Mouse (Mus musculus) ES-E14 (cell line): ENCODE results near the gene Acaca. TPM values are rescaled to one million over a fixed set of nuclear protein-coding genes. Genes with fewer than 3 reads are reported as not detected.
A peak's percentile ranks its signal among the peaks of the same experiment; 100 is the strongest.

Experiments
- DNase-seq: peaks from one replicate; pipeline ENCODE4 v3.0.0-alpha.2; 2013; ENCODE audit warnings: low read depth, low spot score
- H3K27ac ChIP-seq: 2 replicates; pipeline ENCODE4 v1.5.1; 2012; ENCODE audit warnings: low read depth, mild to moderate bottlenecking, low read length, moderate library complexity, mixed read lengths; ENCODE audit not compliant: poor library complexity, insufficient read depth, severe bottlenecking
- H3K36me3 ChIP-seq: 2 replicates; pipeline ENCODE4 v1.6.1; 2012; ENCODE audit warnings: mild to moderate bottlenecking, low read length, moderate library complexity, mixed read lengths; ENCODE audit not compliant: control insufficient read depth, poor library complexity, insufficient read depth, severe bottlenecking
- H3K4me1 ChIP-seq, 2 experiments: fragments of 150-350 bp in 1 of 2; sonication (generic) in 1 of 2; 2 replicates each; pipeline ENCODE4 v1.6.1; 2012; ENCODE audit warnings: low read length in 2 of 2, mild to moderate bottlenecking in 1 of 2, mixed read lengths in 1 of 2; ENCODE audit not compliant: control insufficient read depth in 2 of 2, insufficient read depth in 2 of 2, poor library complexity in 1 of 2
- H3K4me3 ChIP-seq, 2 experiments: fragments of 150-350 bp in 1 of 2; sonication (generic) in 1 of 2; 2 replicates each; pipeline ENCODE4 v1.5.1; 2012; ENCODE audit warnings: low read length in 2 of 2, low read depth in 1 of 2, mild to moderate bottlenecking in 1 of 2, mixed read lengths in 1 of 2; ENCODE audit not compliant: insufficient read depth in 1 of 2, poor library complexity in 1 of 2, severe bottlenecking in 1 of 2
- H3K9ac ChIP-seq: 2 replicates; pipeline ENCODE4 v1.6.1; 2012; ENCODE audit warnings: low read depth, mild to moderate bottlenecking, low read length, mixed read lengths; ENCODE audit not compliant: poor library complexity, insufficient read depth, severe bottlenecking
- H3K9me3 ChIP-seq: fragments of 150-350 bp; sonication (generic); 2 replicates; pipeline ENCODE4 v1.6.1; 2012; ENCODE audit warnings: low read depth, mild to moderate bottlenecking, low read length; ENCODE audit not compliant: control insufficient read depth, insufficient read depth
- CHD2 ChIP-seq: IDR thresholded peaks from 2 replicates; pipeline ENCODE4 v1.6.1; 2014; ENCODE audit warnings: mild to moderate bottlenecking, low read depth, low read length, inconsistent platforms
- HCFC1 ChIP-seq: IDR thresholded peaks from 2 replicates; pipeline ENCODE4 v1.6.1; 2012; ENCODE audit warnings: low read length, inconsistent platforms, borderline replicate concordance; ENCODE audit not compliant: insufficient read depth
- MAFK ChIP-seq: IDR thresholded peaks from 2 replicates; pipeline ENCODE4 v1.6.1; 2014; ENCODE audit warnings: mild to moderate bottlenecking, low read depth, low read length, inconsistent platforms; ENCODE audit not compliant: insufficient read depth
- ZC3H11A ChIP-seq: IDR thresholded peaks from 2 replicates; pipeline ENCODE4 v1.6.1; 2012; ENCODE audit warnings: low read depth, mild to moderate bottlenecking, inconsistent platforms, low read length, borderline replicate concordance
- ZNF384 ChIP-seq: IDR thresholded peaks from 2 replicates; pipeline ENCODE4 v1.6.1; 2012; ENCODE audit warnings: low read depth, low read length, inconsistent platforms
- in situ Hi-C, 2 experiments: fragments of 600-800 bp; cut with MboI; formaldehyde crosslinking; loops; one replicate each; pipeline ENCODE4 v1.15.1; 2025; ENCODE audit warnings: low sequenced_read_pairs in 2 of 2, inconsistent platforms in 1 of 2; ENCODE audit not compliant: unreplicated experiment in 2 of 2
- total RNA-seq: library from RNA; depleted of rRNA; stranded (reverse); fragments of 300-350 nt; gene quantifications from 2 replicates; pipeline ENCODE4 v1.2.3, GENCODE M21; 2012

The Acaca gene
- total RNA-seq, 1 experiment, result 68.0 TPM

DNA sequence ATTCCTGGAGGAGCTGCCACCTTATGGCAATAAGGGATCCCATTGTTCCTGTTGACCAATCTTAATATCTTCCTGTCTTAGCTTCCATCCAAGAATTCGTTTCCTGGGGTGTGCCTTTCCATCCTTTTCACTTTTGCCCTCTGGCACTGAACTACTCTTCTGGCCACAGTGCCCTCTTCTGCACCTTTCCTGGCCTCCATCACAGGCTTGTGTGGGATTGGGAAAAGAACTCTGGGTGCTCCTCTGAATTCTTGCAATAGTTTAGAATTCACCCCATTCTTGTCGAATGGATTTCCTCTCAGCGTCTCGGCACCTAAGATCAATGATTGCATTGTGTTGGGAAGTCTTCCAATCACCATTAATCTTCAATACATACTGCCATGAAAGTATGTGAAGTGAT lies 49.1 kb downstream of the Acaca start:
- no peaks in the 10 kb centered on the region for H3K9me3 ChIP-seq
- no peak for DNase-seq
- H3K4me3 ChIP-seq, result peak overlapping the region in 1 of 2 experiments; percentile 65; a peak in 2 of 4 replicates
- no peak overlapping the region for H3K27ac ChIP-seq
- no peaks in the 10 kb centered on the region for H3K36me3 ChIP-seq
- in situ Hi-C loops, result no loop called here
- TF ChIP-seq MAFK (no peak), CHD2 (no peak), HCFC1 (no peak), ZNF384 (no peak)
- no peak overlapping the region for H3K9ac ChIP-seq
- H3K4me1 ChIP-seq, result 0 out of 4 replicates have a peak, but pooled peaks cover 0 to 2% of the 10 kb centered on the region in 2 experiments

DNA sequence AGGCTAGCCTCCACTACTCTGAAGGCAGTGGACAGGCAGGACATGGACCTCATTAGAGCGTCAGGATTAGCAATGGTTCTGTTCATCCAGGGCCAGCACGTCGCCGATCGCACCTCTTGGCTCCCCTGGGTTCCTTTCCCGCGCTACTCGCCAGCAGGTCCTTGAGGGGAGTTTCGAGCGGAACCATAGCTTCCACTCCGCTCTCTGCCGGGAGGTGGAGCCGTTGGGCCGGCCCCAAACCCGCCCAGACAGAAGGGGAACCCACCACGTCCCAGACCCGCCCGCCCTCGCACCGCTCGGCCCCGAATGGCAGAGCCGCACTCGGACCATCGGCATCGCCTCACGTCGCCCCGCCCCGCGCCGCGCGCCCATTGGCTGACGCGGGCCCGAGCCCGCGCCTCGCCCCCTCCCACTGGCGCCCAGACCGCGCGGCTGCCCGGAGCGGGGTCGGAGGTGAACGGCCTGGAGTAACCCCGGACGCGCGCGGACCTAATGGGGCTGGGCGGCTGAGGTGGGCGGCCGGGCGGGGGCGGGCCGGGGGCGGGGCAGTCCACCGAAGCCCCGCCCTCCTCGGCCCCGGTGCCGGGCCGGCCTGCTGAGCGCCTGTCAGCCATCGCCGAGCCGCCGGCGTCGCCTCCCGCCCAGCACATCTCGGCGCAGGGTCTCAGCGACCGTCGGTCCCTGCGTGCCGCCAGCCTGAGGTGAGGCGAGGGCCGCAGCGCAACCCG lies 49.9 kb downstream of the Acaca start:
- Histone ChIP-seq H3K4me3 (peak overlapping the region; percentile 94 to 99), H3K9ac (peak overlapping the region; percentile 81), H3K36me3 (no peaks in the 10 kb centered on the region), H3K4me1 (0 out of 4 replicates have a peak, but pooled peaks cover 0 to 2% of the 10 kb centered on the region in 2 experiments), H3K9me3 (no peaks in the 10 kb centered on the region), H3K27ac (peak overlapping the region; percentile 20; the same call in 1 of the 2 replicates)
- no peak for TF ChIP-seq CHD2
- in situ Hi-C loops, result no loop called here
- DNase-seq, result peak; percentile 92

DNA sequence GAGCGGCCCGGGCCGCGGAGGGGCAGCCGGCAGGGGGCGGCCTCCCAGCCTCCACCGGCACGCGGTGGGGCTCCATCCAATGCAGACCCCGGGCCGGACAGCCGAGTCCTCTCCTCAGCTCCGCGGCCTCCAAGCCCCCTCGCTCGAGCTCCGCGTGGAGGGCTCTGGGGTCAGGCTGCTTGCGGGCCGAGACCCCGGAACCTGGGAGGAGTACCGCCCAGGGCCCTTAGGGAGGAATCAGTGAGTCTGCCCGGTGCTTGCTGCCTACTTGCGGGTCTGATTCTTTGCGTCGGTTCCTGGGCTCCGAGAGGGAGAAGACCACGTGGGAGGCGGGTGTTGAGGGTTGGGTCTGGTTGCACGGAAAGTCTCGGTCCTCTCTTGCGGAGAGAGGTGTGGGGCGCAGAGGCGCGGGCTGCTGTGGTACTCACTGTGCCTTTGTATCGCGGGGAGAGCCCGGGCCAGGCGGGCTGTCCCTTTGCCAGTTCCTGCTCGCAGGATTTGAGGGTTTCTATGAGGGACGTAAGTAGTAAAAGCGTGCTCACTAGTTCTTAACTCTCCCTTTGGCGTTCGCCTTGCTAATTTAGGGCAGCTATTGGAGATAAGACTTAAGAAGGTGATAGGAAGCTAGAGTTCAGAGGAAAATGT lies 50.6 kb downstream of the Acaca start:
- Histone ChIP-seq H3K4me1 (0 out of 4 replicates have a peak, but pooled peaks cover 0 to 2% of the 10 kb centered on the region in 2 experiments), H3K27ac (peak overlapping the region; percentile 20; the same call in 1 of the 2 replicates), H3K9ac (peak overlapping the region; percentile 81), H3K36me3 (no peaks in the 10 kb centered on the region), H3K9me3 (no peaks in the 10 kb centered on the region), H3K4me3 (peak overlapping the region; percentile 94 to 99)
- in situ Hi-C loops, result no loop called here
- peak; percentile 68 for DNase-seq
- TF ChIP-seq ZNF384 (no peak), HCFC1 (no peak; the same call in 1 of the 2 replicates), ZC3H11A (no peak), MAFK (no peak), CHD2 (no peak)

DNA sequence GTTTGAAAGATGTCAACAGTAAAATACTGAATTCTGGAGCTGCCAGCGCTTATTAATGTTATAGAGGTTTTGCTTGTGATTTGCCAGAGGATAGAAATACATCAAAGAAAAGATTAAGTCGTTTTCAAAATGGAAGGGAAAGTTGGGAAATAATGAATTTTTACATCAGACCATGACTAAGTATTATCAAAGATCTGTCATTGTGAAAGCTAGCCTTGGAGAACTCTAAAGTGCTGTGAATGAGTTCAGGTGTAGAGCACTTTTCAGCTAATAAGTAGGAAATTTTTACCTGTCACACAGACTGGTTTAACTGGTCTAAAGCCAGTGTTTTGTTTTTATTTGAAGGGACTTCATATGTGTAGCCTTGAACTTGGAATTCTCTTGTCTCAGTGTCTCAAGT lies 51.8 kb downstream of the Acaca start:
- DNase-seq, result no peak
- TF ChIP-seq ZC3H11A, result no peak
- TF ChIP-seq CHD2, result no peak
- TF ChIP-seq HCFC1, result no peak
- TF ChIP-seq ZNF384, result no peak
- H3K9me3 ChIP-seq, result no peaks in the 10 kb centered on the region
- no peak overlapping the region for H3K27ac ChIP-seq
- H3K36me3 ChIP-seq, result no peaks in the 10 kb centered on the region
- H3K9ac ChIP-seq, result no peak overlapping the region
- no peak overlapping the region for H3K4me3 ChIP-seq
- H3K4me1 ChIP-seq, result 0 out of 4 replicates have a peak, but pooled peaks cover 0 to 2% of the 10 kb centered on the region in 2 experiments
- in situ Hi-C loops, result no loop called here
